Mouse (Mus musculus) megakaryocyte, embryonic 14.5 days (primary cell): ENCODE measurements at regions not wholly inside any gene's neighbourhood (a gene's known extent, or its start where the extent isn't known, plus 50 kb on each side); places are given as distances from the start of the nearest gene placed in this dataset.

ENCODE experiments used
- H3K27me3 ChIP-seq: replicated peaks from 2 replicates; pipeline ENCODE3; 2012; ENCODE audit warnings: inconsistent platforms
- H3K36me3 ChIP-seq: replicated peaks from 2 replicates; pipeline ENCODE3; 2012; ENCODE audit warnings: low read length, inconsistent platforms, mixed read lengths
- H3K4me1 ChIP-seq: 2 replicates; pipeline ENCODE4 v1.6.1; 2012; ENCODE audit warnings: inconsistent platforms
- H3K4me3 ChIP-seq: replicated peaks from 2 replicates; pipeline ENCODE3; 2012; ENCODE audit warnings: moderate library complexity, mild to moderate bottlenecking, inconsistent platforms
- H3K9me3 ChIP-seq: 2 replicates; pipeline ENCODE4 v1.6.1; 2012; ENCODE audit warnings: inconsistent platforms
- FLI1 ChIP-seq: IDR thresholded peaks from 2 replicates; pipeline ENCODE4 v1.6.1; 2012; ENCODE audit warnings: low read length, inconsistent platforms, mixed read lengths
- GATA1 ChIP-seq: IDR thresholded peaks from 3 replicates; pipeline ENCODE4 v1.6.1; 2012; ENCODE audit warnings: mixed read lengths, low read length, inconsistent platforms, borderline replicate concordance

DNA sequence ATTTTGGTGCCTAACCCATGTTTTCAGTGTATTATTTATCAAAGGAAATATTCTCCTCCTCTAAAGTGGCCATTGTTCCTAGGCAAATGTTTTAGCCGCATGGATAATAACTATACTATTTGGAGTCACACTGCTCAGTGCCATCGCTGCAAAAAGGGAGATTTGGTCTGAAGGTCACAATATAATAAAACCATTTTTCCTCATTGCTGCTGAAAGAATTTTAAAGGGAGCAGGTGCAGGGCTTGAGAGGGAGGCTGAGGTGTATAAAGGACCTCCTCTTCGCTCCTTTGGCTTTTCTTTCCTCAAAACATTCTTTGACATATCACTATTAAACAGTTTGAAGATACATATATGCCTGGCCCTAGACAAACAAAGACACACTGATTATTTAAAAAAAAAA lies 435.9 kb upstream of the Sox9 start:
- TF ChIP-seq FLI1 (no peak), GATA1 (no peak)
- peaks cover 17% of the 10 kb centered on the region for H3K9me3 ChIP-seq

GRCm38 (mm10) chr11:112346532-112346931 lies 435.5 kb upstream of the Sox9 start:
- no peak overlapping the region for H3K4me3 ChIP-seq
- H3K27me3 ChIP-seq = no peaks in the 10 kb centered on the region
- peaks cover 17% of the 10 kb centered on the region for H3K9me3 ChIP-seq
- no peak for TF ChIP-seq FLI1
- TF ChIP-seq GATA1 = no peak
- no peaks in the 10 kb centered on the region for H3K4me1 ChIP-seq
- H3K36me3 ChIP-seq = no peaks in the 10 kb centered on the region

More for the DNA sequence above, 435.9 kb upstream of the Sox9 start:
- Histone ChIP-seq H3K4me1 (no peaks in the 10 kb centered on the region), H3K36me3 (no peaks in the 10 kb centered on the region), H3K27me3 (no peaks in the 10 kb centered on the region), H3K4me3 (no peak overlapping the region)

DNA sequence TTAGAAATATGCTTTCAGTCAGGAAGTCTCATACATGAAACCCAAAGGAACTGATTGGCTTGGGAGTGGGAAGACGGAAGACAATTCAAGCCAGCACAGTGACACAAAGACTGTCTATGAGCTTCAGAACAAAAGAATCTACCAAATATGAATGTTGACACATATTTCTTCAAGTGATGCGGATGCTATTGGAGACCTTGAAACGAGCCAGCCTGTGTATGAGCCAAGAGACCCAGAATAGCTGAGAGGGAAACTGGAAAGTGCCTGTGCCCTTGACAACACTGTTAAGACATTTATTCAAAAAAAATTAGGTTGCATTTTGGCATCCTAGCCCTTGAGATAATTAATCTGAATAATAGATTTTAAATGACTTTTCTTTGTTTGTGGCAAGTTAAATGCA lies 426.7 kb upstream of the Sox9 start:
- H3K4me3 ChIP-seq = no peak overlapping the region
- H3K36me3 ChIP-seq = no peaks in the 10 kb centered on the region
- no peak for TF ChIP-seq GATA1
- TF ChIP-seq FLI1 = no peak
- H3K9me3 ChIP-seq = peaks cover 28% of the 10 kb centered on the region
- no peaks in the 10 kb centered on the region for H3K4me1 ChIP-seq
- no peaks in the 10 kb centered on the region for H3K27me3 ChIP-seq

GRCm38 (mm10) chr11:112366715-112367114 lies 415.3 kb upstream of the Sox9 start:
- no peaks in the 10 kb centered on the region for H3K4me1 ChIP-seq
- no peaks in the 10 kb centered on the region for H3K27me3 ChIP-seq
- H3K4me3 ChIP-seq = no peak overlapping the region
- H3K36me3 ChIP-seq = no peaks in the 10 kb centered on the region
- no peak for TF ChIP-seq GATA1
- TF ChIP-seq FLI1 = no peak
- H3K9me3 ChIP-seq = peaks cover 27% of the 10 kb centered on the region

GRCm38 (mm10) chr11:112370941-112371340 lies 411.1 kb upstream of the Sox9 start:
- H3K4me3 ChIP-seq = no peak overlapping the region
- TF ChIP-seq FLI1 = no peak
- no peak for TF ChIP-seq GATA1
- H3K9me3 ChIP-seq = peaks cover 22% of the 10 kb centered on the region
- H3K4me1 ChIP-seq = no peaks in the 10 kb centered on the region
- H3K27me3 ChIP-seq = no peaks in the 10 kb centered on the region
- H3K36me3 ChIP-seq = no peaks in the 10 kb centered on the region

GRCm38 (mm10) chr11:112400069-112400468 lies 382.0 kb upstream of the Sox9 start:
- Histone ChIP-seq H3K9me3 (peaks cover 50% of the 10 kb centered on the region), H3K4me3 (no peak overlapping the region), H3K27me3 (no peaks in the 10 kb centered on the region), H3K36me3 (no peaks in the 10 kb centered on the region), H3K4me1 (no peaks in the 10 kb centered on the region)
- TF ChIP-seq GATA1 = no peak

DNA sequence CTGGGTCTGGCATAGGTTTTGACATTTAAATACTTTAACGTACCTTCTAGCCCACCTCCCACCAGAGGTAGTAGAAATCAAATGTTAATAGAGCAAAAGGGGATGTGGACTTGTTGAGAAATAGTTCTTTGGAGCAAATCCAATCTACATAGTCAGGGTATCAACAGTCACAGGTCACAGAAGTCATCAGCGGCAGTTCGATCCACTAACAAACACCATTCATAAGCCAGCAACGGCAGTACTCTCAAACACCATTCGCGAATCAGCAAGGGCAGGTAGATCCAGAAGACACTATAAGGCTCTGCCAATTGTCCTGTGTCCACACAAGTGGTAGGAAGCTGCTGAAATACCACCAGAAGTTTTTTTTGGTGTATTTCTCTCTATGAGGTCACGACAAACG lies 374.3 kb upstream of the Sox9 start:
- no peak overlapping the region for H3K4me3 ChIP-seq

DNA sequence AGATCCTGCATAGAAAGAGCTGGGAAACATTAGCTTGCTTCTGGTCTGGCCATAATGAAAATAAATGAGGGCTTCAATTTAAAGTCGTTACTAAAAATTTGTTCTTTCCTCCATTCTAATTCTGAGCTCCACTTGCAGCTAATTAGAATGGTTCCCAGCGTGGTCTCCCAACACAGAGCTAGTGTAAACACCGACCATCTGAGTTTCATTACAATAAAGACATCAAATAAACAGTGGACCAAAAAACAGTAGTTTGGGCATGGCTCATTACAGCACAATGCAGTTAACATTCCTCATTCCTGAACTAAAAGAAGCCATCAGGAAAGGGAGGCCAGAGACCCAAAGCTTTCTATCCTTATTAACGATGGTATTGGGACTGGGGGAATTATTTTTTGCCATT lies 369.6 kb upstream of the Sox9 start:
- TF ChIP-seq GATA1 = no peak
- TF ChIP-seq FLI1 = no peak
- Histone ChIP-seq H3K9me3 (peaks cover 31% of the 10 kb centered on the region), H3K4me1 (no peaks in the 10 kb centered on the region), H3K27me3 (no peaks in the 10 kb centered on the region), H3K36me3 (no peaks in the 10 kb centered on the region), H3K4me3 (no peak overlapping the region)

More for the DNA sequence above, 374.3 kb upstream of the Sox9 start:
- Histone ChIP-seq H3K36me3 (no peaks in the 10 kb centered on the region), H3K4me1 (no peaks in the 10 kb centered on the region), H3K27me3 (no peaks in the 10 kb centered on the region), H3K9me3 (peaks cover 22% of the 10 kb centered on the region)
- TF ChIP-seq FLI1 = no peak
- no peak for TF ChIP-seq GATA1

DNA sequence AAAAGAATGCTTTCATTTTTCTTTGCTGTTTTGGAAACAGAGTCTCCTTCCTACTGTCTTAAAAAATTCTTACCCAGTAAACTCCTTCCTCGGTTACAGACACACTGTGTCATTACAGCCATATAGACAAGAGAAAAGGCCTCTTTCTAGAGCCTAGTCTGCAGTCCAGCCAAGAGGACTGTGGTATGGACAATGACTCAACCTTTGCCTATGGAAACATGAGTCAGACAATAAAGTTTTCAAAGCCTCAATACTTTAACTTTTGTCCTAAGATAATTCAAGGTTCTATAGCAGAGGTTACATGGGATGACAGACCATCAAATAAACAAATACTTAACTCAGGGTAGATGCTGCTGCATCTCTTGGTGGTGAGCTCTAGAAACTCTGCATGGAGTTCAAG lies 339.4 kb upstream of the Sox9 start:
- TF ChIP-seq FLI1 = no peak
- TF ChIP-seq GATA1 = no peak
- Histone ChIP-seq H3K4me3 (no peak overlapping the region), H3K9me3 (peaks cover 10% of the 10 kb centered on the region; the same call in 1 of the 2 replicates)

DNA sequence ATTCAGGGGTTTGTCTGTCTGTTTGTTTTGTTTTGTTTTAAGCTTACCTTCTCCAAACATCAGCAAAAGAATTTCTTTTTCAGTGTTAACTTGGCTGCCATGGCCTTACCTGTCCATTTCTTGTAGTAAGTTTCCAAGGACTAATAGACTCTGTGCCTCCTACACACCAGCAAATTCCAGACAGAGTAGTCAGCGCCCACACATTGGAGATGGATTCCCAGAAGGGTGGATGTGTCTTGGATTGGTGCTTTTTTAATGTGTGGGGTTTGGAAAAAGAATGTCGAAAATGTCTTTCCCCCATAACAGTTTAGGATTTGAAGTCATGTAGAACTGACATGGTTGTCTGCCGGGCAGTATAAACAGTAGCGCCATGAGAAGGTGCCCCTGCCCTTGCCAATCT lies 338.1 kb upstream of the Sox9 start:
- H3K4me1 ChIP-seq = no peaks in the 10 kb centered on the region
- H3K27me3 ChIP-seq = no peaks in the 10 kb centered on the region
- no peaks in the 10 kb centered on the region for H3K36me3 ChIP-seq
- H3K4me3 ChIP-seq = no peak overlapping the region
- no peak for TF ChIP-seq FLI1
- TF ChIP-seq GATA1 = no peak
- H3K9me3 ChIP-seq = 0 out of 2 replicates have a peak, but pooled peaks cover 6% of the 10 kb centered on the region

More for the DNA sequence above, 339.4 kb upstream of the Sox9 start:
- H3K36me3 ChIP-seq = no peaks in the 10 kb centered on the region
- H3K27me3 ChIP-seq = no peaks in the 10 kb centered on the region
- no peaks in the 10 kb centered on the region for H3K4me1 ChIP-seq

DNA sequence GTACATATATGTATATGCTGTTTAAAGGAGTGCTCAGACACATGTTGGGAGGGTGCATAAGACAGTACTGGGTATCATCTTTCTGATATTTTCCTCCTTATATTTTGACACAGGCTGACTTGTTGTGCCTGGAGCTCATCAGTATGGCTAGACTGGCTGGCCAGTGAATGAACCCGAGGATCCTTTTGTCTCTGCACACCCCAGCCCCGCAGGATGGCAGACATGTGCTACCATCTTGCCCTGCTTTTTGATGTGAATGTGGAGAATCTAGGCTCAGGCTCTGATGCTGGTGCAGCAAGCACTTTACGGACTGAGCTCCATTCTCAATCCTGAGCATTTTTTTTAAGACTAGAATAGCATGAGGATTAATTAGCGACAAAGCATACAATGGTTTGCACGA lies 332.4 kb upstream of the Sox9 start:
- H3K4me3 ChIP-seq = no peak overlapping the region
- TF ChIP-seq FLI1 (no peak), GATA1 (no peak)
- H3K4me1 ChIP-seq = no peaks in the 10 kb centered on the region
- H3K36me3 ChIP-seq = no peaks in the 10 kb centered on the region
- peaks cover 16% of the 10 kb centered on the region for H3K9me3 ChIP-seq
- H3K27me3 ChIP-seq = no peaks in the 10 kb centered on the region

- H3K4me3 ChIP-seq = no peak overlapping the region
- peaks cover 19% of the 10 kb centered on the region for H3K9me3 ChIP-seq
- H3K4me1 ChIP-seq = no peaks in the 10 kb centered on the region
- H3K36me3 ChIP-seq = no peaks in the 10 kb centered on the region
- H3K27me3 ChIP-seq = no peaks in the 10 kb centered on the region
- no peak for TF ChIP-seq GATA1
- no peak for TF ChIP-seq FLI1
These were observed 331.8 kb upstream of the Sox9 start for GRCm38 (mm10) chr11:112450227-112450626.
